Mouse (Mus musculus) CH12.LX (cell line): ENCODE measurements around the gene Rars2.

Experiments used
- CHD2 ChIP-seq: IDR thresholded peaks from 2 replicates; pipeline ENCODE4 v1.6.1; 2011; ENCODE audit warnings: low read length, improper control_type of control experiment
- CTCF ChIP-seq, 2 experiments: IDR thresholded peaks in 1 of 2; conservative IDR thresholded peaks in 1 of 2; 2 replicates each; pipeline ENCODE4 v1.5.1; 2011 to 2012; ENCODE audit warnings: low read depth in 2 of 2, low read length in 2 of 2, improper control_type of control experiment in 1 of 2, inconsistent platforms in 1 of 2, mild to moderate bottlenecking in 1 of 2, moderate library complexity in 1 of 2
- POLR2A ChIP-seq: IDR thresholded peaks from 2 replicates; pipeline ENCODE4 v1.6.1; 2011; ENCODE audit warnings: low read depth, mild to moderate bottlenecking, improper control_type of control experiment, low read length
- TCF12 ChIP-seq: IDR thresholded peaks from 2 replicates; pipeline ENCODE4 v1.6.1; 2014; ENCODE audit warnings: low read depth, mild to moderate bottlenecking, inconsistent platforms, low read length, improper control_type of control experiment
- UBTF ChIP-seq: IDR thresholded peaks from 2 replicates; pipeline ENCODE4 v1.6.1; 2012; ENCODE audit warnings: low read depth, mild to moderate bottlenecking, inconsistent platforms, low read length, improper control_type of control experiment, moderate library complexity
- USF1 ChIP-seq: IDR thresholded peaks from 2 replicates; pipeline ENCODE4 v1.6.1; 2014; ENCODE audit warnings: low read depth, mild to moderate bottlenecking, inconsistent platforms, low read length, improper control_type of control experiment

DNA sequence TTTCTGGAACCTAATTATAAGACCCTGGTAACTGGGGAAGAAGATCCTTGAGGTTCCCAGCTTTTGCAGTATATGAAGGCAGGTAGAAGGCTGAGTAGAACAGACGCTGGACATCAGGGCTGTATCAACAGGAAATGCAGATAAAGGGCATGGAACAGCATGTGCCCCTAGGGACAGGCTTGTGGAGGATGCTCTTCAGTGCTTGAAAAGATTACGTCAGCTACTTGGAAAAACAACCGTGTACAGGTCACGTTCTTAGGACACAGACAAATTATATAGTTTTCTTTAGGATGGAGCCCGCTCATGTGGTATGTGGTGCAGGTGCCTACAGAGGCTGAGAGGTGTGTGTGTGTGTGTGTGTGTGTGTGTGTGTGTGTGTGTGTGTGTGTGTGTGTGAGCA is 21.3 kb downstream of the Rars2 start:
- TF ChIP-seq CTCF (conservative IDR thresholded peaks at IDR 0.05 in 1 of 2, IDR thresholded peaks at IDR 0.05 in 1 of 2; ENCODE audit: low read depth in 2 of 2, low read length in 2 of 2) = no peak
- no peak for TF ChIP-seq CHD2
- TF ChIP-seq POLR2A = no peak
- no peak for TF ChIP-seq TCF12
- no peak for TF ChIP-seq USF1
- no peak for TF ChIP-seq UBTF
